Mouse (Mus musculus): ENCODE measurements around the gene Fam171b.

GRCm38 (mm10) chr2:83766878-83767277 is 45.6 kb upstream of the Fam171b start:
- TF ChIP-seq CTCF (IDR thresholded peaks at IDR 0.05; ENCODE audit: extremely low read depth, insufficient read depth, low read length) (no peak), POLR2A (IDR thresholded peaks at IDR 0.05; ENCODE audit: extremely low read depth, insufficient read depth, low read length) (no peak)
